Mouse (Mus musculus) adrenal gland (tissue): ENCODE data around the gene Sgpl1.

Source experiments
- intact Hi-C: fragments of 180-260 bp; cut with DNase I; formaldehyde crosslinking; loops from one replicate; pipeline ENCODE4 v1.15.1; 2025
- long read RNA-seq, 2 experiments: library from polyadenylated mRNA; unstranded; transcript quantifications; one replicate each; pipeline ENCODE4 v2.0.0; 2020; ENCODE audit warnings: borderline replicate concordance in 1 of 2; ENCODE audit not compliant: insufficient replicate concordance in 1 of 2

Gene Sgpl1
- long read RNA-seq, experiment 1, full-length matches to known transcripts = 11 of 29 reads
- long read RNA-seq, experiment 1, partial matches to known transcripts = 2 of 29 reads
- long read RNA-seq, experiment 1, other reads (novel, unspliced or antisense) = 16 of 29 reads
- long read RNA-seq, experiment 2, full-length matches to known transcripts = 12 of 25 reads
- long read RNA-seq, experiment 2, partial matches to known transcripts = 3 of 25 reads
- long read RNA-seq, experiment 2, other reads (novel, unspliced or antisense) = 10 of 25 reads

DNA sequence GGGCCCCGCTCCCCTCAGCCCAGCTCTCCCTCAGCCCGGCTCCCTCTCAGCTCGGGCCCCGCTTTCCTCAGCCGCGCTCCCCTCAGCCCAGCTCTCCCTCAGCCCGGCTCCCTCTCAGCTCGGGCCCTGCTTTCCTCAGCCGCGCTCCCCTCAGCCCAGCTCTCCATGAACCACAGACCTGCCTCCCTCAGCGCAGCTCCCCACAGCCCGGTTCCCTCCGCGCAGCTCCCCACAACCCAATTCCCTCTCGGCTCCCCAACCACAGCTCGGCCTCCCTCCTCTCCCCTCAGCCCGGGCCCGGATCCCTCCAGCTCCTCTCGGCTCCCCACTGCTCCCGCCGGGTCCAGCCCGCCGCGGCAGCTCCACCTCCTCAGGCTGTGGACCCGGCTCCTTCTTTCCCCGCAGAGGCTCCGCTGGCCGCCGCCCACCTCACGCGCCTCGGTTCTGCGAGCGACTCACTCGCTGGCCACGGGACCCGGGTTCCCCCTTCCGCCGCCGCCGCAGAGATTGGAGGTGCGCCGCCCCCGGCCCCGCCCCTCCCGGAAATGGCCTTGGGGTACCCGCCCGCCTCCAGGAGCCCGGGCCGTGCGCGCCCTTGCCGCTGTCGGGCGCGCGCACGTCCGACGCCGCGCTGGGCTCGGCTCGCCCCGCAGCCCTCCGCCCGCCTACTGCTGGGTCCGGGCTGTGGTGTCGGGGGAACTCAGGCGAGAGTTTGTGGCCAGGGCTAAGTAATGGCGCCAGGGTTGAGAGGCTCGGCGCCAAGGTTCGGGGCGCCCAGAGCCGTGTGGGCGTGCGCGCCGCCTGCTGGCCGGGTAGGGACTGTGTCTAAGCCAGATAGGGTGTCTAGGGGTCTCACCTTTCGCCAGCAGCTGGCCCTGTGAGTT, at the start of gene Sgpl1:
Gene Sgpl1, minus strand, starts transcription at position 547 of the 884 bp plus-strand sequence.
- intact Hi-C loops = no loop called here

DNA sequence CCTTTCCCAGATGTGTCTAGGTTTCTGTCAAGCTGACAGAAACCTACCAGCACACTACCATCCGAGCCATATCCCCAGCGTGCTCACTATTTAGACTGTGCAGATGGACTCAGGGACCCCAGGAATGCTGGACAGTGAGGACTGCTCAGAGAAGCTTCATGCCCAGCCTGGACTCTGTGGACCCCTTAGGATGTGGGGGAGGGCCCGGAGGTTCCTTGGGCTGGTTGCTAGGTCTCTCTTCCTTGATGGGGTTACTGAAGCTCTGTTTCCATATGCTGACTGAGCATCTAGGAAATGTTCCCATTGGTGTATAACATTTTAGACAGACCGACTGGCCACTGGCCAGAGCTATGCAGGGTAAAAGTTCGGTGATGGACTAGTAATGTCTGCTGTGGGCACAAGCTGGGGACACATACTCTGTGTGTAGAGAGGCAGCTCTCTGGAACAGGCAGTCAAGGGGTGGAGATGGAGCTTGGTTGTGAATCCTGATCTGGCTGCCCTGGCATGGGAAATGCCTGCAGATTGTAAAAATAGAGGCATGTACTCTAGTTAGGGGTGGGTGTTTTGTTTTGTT, 48.3 kb upstream of the Sgpl1 start:
- intact Hi-C loops = loop anchor here (5.0 kb wide), 1 partner anchor 211 kb away; no protein-coding TSS in a partner anchor

DNA sequence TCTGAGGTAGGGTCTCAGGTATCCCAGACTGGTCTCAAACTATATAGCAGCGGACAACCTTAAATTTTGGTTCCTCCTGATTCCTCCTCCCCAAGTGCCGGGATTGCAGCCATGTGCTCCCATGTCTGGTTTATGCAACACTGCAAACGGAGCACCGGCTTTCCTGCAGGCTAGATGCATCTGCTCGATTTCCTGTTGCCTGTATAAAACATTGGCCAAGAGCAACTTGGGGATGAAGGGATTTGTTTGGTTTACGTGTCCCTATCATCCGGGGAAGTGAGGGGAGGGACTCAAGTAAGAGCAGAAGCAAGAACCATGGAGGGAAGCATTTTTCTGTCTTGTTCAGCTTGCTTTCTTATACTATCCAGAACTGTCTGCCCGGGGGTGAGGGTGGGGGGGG, 47.7 kb upstream of the Sgpl1 start:
- intact Hi-C loops = loop anchor here (5.0 kb wide), 1 partner anchor 212 kb away; no protein-coding TSS in a partner anchor

DNA sequence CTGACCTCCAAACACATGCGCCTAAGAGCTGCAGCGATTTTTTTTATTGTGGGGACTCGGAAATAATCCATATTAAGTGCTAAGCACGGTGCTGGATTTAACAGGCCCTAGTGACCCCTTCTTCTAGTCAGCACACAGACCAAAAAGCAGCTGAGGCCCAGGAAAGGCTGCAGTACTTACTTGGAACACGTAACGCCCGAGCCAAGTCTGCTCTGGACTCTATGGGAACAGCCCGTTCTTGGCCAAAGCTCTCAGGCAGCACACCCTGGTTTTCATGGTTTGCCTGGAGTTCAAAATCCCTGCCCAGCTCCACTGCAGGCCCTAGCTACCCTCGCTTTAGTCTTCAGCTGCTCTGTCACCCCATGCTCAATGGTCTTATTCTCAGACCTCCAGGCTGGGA, 47.1 kb upstream of the Sgpl1 start:
- intact Hi-C loops = loop anchor here (5.0 kb wide), 1 partner anchor 213 kb away; no protein-coding TSS in a partner anchor

GRCm38 (mm10) chr10:61188010-61188409, 40.5 kb upstream of the Sgpl1 start:
- intact Hi-C loops = no loop called here

GRCm38 (mm10) chr10:61187001-61187400, 39.5 kb upstream of the Sgpl1 start:
- intact Hi-C loops = no loop called here

DNA sequence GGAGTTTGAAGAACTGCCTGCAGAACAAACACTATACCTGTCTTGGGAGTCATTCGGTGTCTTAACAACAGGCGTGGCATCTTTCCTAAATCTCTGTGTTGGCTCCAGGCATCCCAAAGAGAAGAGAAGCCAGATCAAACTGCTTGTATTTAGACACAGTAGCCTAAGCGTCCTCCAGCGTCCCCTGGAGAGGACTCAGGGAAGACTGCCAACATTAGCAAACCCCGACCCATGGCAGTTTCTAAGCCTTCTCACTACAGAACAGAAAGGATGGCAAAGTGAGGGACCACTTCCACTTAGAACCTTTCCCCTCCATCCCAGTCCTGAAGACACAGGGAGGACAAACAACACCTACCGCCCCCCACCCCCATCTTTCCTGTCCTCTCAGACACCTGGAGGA, 32.4 kb upstream of the Sgpl1 start:
- intact Hi-C loops = no loop called here

GRCm38 (mm10) chr10:61178687-61179086, 31.2 kb upstream of the Sgpl1 start:
- intact Hi-C loops = no loop called here

GRCm38 (mm10) chr10:61177751-61178150, 30.2 kb upstream of the Sgpl1 start:
- intact Hi-C loops = no loop called here

DNA sequence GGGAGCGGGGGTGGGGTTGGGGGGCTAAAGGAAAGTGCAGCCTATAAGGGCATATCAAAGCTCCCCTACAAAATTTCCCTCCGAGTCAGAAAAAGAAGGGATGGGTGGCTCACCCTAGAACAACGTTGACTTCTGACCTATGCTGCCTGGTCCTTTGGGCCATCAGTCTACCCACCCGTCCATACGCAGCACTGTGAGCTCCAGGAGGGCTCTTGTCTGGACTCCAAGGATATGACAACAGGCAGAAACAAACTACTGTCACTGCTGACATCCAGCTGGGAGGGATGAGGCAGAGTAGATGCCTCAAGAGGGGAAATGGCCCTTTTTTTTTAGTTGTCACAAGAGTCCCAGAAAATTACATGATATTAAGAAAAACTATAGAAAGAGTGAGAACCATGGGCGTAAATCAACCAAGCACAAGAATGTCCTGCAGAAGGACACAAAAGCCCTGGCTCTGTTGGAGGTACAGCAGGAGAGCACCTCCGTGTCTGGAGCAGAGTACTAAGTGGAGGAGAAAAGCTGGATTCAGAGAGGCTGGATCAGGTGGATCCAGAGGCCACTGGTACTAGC, 28.8 kb upstream of the Sgpl1 start:
- intact Hi-C loops = no loop called here

- intact Hi-C loops = no loop called here
Measured at GRCm38 (mm10) chr10:61175442-61176204, 28.1 kb upstream of the Sgpl1 start.

GRCm38 (mm10) chr10:61174711-61175441, 27.4 kb upstream of the Sgpl1 start:
- intact Hi-C loops = no loop called here

DNA sequence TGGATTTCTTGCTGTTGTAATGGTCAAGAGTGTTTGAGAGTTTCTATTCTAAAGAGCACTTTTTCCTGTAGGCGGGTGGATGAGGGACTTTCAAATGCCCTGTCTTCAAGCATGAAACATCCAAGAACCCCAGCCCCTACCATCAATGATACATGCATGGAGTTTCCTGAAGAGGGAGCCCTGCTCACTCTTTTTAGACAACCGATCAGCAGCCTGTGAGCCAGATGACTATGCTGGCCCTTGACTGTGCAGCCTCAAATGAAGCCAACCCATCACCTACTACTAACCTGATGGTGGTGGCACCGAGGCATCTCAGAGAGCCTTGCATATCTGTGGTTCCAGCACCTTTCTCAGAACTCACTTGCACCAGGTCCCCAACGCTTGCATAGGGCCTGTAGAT, 25.0 kb upstream of the Sgpl1 start:
- intact Hi-C loops = no loop called here

- intact Hi-C loops = no loop called here
Measured at GRCm38 (mm10) chr10:61171654-61172053, 24.2 kb upstream of the Sgpl1 start, which contains the start of gene Tbata. Gene Tbata (plus strand): TSS chr10:61171954.

- intact Hi-C loops = no loop called here
Measured at GRCm38 (mm10) chr10:61168393-61168792, 20.9 kb upstream of the Sgpl1 start.

DNA sequence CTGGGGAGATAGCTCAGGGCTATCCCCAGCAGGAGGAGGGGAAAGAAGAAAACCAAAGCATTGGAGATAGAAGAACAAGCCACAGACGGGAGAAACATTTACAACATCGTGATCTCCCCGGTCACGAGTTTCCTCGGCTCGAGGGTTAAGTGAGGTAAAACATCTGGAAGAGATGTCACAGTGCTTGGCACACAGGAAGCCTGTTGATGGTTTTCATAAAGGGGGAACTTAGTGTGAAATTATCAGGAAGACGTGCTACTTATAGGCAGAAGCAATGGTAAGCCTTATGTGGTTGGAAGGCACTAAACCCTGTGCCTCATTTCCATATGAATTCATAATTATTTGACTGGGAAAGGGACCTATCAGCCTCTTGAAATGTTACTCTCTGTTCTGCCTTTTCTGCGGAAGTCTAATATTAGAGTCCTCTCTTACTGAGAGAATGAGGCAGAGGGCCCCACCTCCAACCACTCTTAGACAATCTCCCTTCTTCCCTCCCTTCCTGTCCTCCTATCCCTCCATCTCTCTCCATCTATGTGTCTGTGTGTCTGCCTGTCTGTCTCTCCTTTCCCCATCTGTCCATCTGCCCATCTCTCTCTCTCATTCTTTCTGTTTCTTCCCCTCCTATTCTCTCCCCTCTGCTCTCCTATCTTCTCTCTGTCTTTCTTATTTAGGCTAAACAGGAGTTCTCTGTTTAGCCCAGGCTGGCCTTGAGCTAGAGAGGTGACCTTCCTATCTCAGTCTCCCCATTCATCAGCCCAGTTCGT, 20.0 kb upstream of the Sgpl1 start:
- intact Hi-C loops = no loop called here

DNA sequence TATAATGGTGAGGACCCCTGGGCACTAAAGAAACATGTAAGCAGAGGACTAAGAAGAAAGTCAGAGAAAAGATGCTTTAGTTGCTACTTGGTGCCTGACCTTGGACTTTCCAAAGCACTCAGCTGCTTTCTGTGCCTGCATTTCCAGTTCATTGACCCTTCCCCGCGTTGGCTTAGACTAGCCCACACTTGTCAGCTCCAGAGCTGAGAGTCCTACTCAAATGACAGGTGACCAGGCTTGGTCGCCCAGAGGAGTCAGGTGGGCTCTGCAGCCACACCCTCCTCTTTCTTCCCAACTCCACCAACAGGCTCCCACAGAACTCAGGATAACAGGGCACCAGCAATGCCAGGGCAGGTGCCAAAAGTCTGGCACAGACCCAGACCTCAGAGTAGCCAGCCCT, 14.9 kb upstream of the Sgpl1 start:
- intact Hi-C loops = no loop called here

- intact Hi-C loops = no loop called here
Measured at GRCm38 (mm10) chr10:61160671-61161070, 13.2 kb upstream of the Sgpl1 start.

DNA sequence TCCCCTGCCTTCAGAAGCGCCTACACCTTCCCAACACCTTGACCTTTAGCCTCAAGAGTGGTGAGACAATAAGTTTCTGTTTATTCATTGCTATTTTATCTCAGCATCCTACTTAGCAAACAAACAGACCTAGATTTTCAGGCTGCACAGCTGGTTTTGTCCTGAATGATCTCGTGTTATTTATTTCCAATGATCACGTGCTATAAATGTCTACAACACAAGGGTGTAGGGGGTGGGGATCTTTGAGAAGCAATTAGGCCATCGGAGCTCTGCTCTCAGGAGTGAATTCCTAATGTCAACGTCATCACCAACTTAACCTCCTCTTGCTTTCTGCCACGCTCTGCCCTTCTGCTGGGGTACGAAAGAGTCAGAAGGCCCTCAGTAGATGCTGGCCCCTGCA, 12.6 kb upstream of the Sgpl1 start:
- intact Hi-C loops = no loop called here
